Comparison of ENCODE assay signal across 19 mouse cellular contexts in the genomic region with DNA sequence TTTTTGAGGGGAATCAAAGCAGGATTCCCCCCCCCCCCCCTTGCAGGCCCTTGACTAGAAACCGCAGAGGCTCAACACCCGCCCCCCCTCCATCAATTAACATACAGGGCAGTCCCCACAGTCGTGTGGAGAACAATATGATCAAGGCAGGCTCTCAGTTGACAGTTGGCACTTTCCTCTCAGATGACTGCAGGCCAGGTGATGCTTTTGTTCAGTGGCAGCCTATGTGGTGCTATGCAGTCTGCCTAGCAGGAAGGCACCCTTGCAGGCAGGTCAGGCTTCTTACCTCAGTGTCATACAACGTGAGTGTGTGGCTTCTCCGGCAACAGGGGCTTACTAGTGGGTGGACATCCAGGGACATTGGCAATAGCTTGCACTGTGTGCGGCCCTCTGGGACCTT. TPM values are rescaled to one million over a fixed set of nuclear protein-coding genes. Genes with fewer than 3 reads are reported as not detected.
"Had no signal": no experiment of that assay in that cellular context is flagged by ENCODE, and none has a peak within 500 bp of the region (broad histone marks: within the 10 kb centered on the region; RNA-seq: fewer than 3 reads in every experiment).

No protein-coding gene starts in this region.

- H3K4me3 ChIP-seq: limb, embryonic 15.5 days; liver, embryonic 12.5 days; midbrain, embryonic 12.5 days had no signal

- DNase-seq: kidney, adult 18-20 months; kidney, postnatal 25 days; layer of hippocampus, postnatal 36 days; lung, embryonic 14.5 days; lung, postnatal 10 days; lung, postnatal 4 days; right cerebral cortex, adult 18-20 months; right cerebral cortex, postnatal 25 days; thymus, postnatal 4 days had no signal

- H3K9me3 ChIP-seq: limb, embryonic 15.5 days; liver, embryonic 12.5 days; midbrain, embryonic 12.5 days had no signal

- H3K36me3 ChIP-seq: limb, embryonic 15.5 days; liver, embryonic 12.5 days; midbrain, embryonic 12.5 days had no signal

- H3K9ac ChIP-seq: limb, embryonic 15.5 days; liver, embryonic 12.5 days; lung, embryonic 14.5 days; midbrain, embryonic 12.5 days had no signal

- H3K27me3 ChIP-seq: limb, embryonic 15.5 days; liver, embryonic 12.5 days; midbrain, embryonic 12.5 days had no signal

- H3K4me1 ChIP-seq: limb, embryonic 15.5 days; liver, embryonic 12.5 days had no signal

- H3K27ac ChIP-seq: limb, embryonic 15.5 days; liver, embryonic 12.5 days; midbrain, embryonic 12.5 days had no signal

- H3K4me2 ChIP-seq: limb, embryonic 15.5 days; liver, embryonic 12.5 days; lung, embryonic 14.5 days; midbrain, embryonic 12.5 days had no signal

- ATAC-seq: liver, embryonic 12.5 days had no signal

RNA-seq across cellular contexts. Expression of a gene that starts 17.4 kb away (rescaled TPM):
- polyA plus RNA-seq: kidney, embryonic 14.5 days; limb, embryonic 11.5 days; limb, embryonic 15.5 days; liver, embryonic 12.5 days; liver, embryonic 16.5 days; lung, embryonic 14.5 days; midbrain, embryonic 12.5 days; neural tube, embryonic 14.5 days; small intestine, adult 2 months; stomach, embryonic 16.5 days; thymus, postnatal 0 days had no signal

RNA-seq across cellular contexts. Expression of a gene that starts 25.1 kb away (rescaled TPM):
- polyA plus RNA-seq: liver, embryonic 16.5 days had no signal
